Mouse (Mus musculus): Measurements from ENCODE around the gene 6430571L13Rik. TPM values are rescaled to one million over a fixed set of nuclear protein-coding genes. Genes with fewer than 3 reads are reported as not detected.

6430571L13Rik gene
- polyA plus RNA-seq (2011; ENCODE audit: insufficient read depth, insufficient read length, low replicate concordance, missing spikeins): not detected in 2 replicates

DNA sequence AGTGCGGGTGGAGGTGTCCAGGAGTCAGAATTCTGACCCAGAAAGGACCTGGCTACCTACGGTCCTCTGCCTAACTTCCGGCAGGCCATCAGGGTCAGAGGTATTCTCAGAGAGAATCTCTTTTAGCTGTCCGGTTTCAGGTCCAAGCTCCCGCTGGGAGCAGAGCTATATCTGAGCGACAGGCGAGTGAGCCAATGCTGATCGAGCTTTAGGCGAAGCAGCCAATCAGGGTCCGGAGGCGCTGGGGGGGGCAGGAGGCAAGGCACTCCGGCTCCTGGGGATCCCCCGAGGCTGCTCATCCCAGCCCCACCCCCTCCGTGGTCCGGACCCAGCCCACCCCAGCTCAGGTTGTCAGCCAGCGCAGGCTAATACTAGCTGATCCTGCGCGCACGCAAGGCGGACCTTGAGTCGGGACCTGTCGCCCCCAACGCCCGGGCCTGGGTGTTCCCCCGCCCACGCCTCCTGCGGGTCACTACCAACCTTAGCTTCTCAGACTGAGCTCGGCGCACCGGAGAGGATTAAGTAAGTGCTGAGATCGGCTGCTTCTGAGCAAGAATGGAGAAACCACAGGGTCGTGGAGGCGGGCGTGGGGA, at the start of gene 6430571L13Rik:
TSS of gene 6430571L13Rik (plus strand) at position 336 of the 593 bp plus-strand sequence.
- no peaks in the 10 kb centered on the region; the same call in 1 of the 2 replicates for H3K4me1 ChIP-seq (ENCODE audit: control insufficient read depth, insufficient read depth, low read length)

DNA sequence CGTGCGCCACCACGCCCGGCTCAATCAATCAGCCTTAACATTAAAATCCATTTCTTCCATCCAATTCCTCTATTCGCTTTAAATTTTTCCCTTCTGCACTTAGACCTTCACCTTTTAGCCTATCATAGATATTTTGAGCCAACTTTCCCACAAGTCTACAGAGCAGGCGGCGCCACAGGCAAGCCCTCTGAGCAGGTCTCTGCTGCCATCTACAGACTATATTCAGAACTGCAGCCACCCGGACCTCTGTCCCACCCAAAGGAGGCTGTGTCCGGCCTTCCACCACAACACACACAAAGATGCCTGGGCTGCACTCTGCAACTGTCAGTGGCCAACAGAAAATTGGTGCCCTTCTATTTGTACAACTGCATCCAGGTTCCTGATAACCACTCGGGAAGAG, 49.5 kb upstream of the 6430571L13Rik start:
- H3K4me1 ChIP-seq (ENCODE audit: control insufficient read depth, insufficient read depth, low read length): peaks cover 2% of the 10 kb centered on the region
- TF ChIP-seq CTCF (IDR thresholded peaks at IDR 0.05; ENCODE audit: control insufficient read depth, insufficient read depth, low read length): peak; percentile 95
- TF ChIP-seq POLR2A (IDR thresholded peaks at IDR 0.05; ENCODE audit: borderline replicate concordance, control insufficient read depth, low read depth, low read length): no peak
- H3K27ac ChIP-seq (ENCODE audit: control insufficient read depth, insufficient read depth, low read depth, low read length, poor library complexity): no peak overlapping the region
- WGBS: 31% methylated on average over 10 of the region's 10 CpGs
- H3K4me3 ChIP-seq (replicated peaks; ENCODE audit: control insufficient read depth, low read depth, low read length): no peak overlapping the region

More for the DNA sequence above, at the start of gene 6430571L13Rik:
- H3K27ac ChIP-seq (ENCODE audit: control insufficient read depth, insufficient read depth, low read depth, low read length, poor library complexity): no peak within 1 kb of the TSS; the same call in 1 of the 2 replicates
- H3K4me3 ChIP-seq (replicated peaks; ENCODE audit: control insufficient read depth, low read depth, low read length): peak within 1 kb of the TSS; percentile 60
- no peak for TF ChIP-seq CTCF (IDR thresholded peaks at IDR 0.05; ENCODE audit: control insufficient read depth, insufficient read depth, low read length)
- under 1% methylated on average over 34 of the region's 34 CpGs for WGBS

GRCm38 (mm10) chr9:107294249-107294648, 46.2 kb upstream of the 6430571L13Rik start:
- Histone ChIP-seq H3K4me3 (replicated peaks; ENCODE audit: control insufficient read depth, low read depth, low read length) (no peak overlapping the region), H3K4me1 (ENCODE audit: control insufficient read depth, insufficient read depth, low read length) (peaks cover 4% of the 10 kb centered on the region), H3K27ac (ENCODE audit: control insufficient read depth, insufficient read depth, low read depth, low read length, poor library complexity) (no peak overlapping the region)
- 2% methylated on average over 6 of the region's 6 CpGs for WGBS
- TF ChIP-seq CTCF (IDR thresholded peaks at IDR 0.05; ENCODE audit: control insufficient read depth, insufficient read depth, low read length) (peak; percentile 97), POLR2A (IDR thresholded peaks at IDR 0.05; ENCODE audit: borderline replicate concordance, control insufficient read depth, low read depth, low read length) (no peak)

DNA sequence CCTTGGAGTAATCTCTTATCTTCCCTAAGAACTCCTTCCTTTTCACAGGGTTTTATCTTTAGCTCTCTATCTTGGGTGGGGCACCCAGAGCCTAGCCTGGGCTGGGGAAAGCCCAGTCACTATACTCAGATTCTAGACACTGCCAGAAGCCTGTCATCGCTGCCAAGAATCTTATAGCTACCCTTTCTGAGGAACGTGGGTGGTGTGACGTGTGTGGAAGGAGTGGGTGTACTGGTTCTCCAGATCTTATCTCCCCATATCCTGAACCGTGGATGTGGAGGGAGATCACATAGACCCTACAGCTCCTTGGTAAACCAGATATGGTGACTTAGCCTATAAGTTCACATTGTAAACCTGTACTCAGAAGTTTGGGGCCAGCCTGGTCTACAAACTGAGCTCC, 44.8 kb upstream of the 6430571L13Rik start:
- TF ChIP-seq CTCF (IDR thresholded peaks at IDR 0.05; ENCODE audit: control insufficient read depth, insufficient read depth, low read length) (no peak), POLR2A (IDR thresholded peaks at IDR 0.05; ENCODE audit: borderline replicate concordance, control insufficient read depth, low read depth, low read length) (no peak)
- Histone ChIP-seq H3K4me3 (replicated peaks; ENCODE audit: control insufficient read depth, low read depth, low read length) (no peak overlapping the region), H3K27ac (ENCODE audit: control insufficient read depth, insufficient read depth, low read depth, low read length, poor library complexity) (no peak overlapping the region), H3K4me1 (ENCODE audit: control insufficient read depth, insufficient read depth, low read length) (peaks cover 4% of the 10 kb centered on the region)
- 23% methylated on average over 4 of the region's 4 CpGs for WGBS

- Histone ChIP-seq H3K27ac (ENCODE audit: control insufficient read depth, insufficient read depth, low read depth, low read length, poor library complexity) (peak within 1 kb of the TSS; percentile 40), H3K4me1 (ENCODE audit: control insufficient read depth, insufficient read depth, low read length) (peaks cover 5% of the 10 kb centered on the region)
Observed at GRCm38 (mm10) chr9:107296016-107296040, 44.6 kb upstream of the 6430571L13Rik start, which contains the start of gene Cish. Gene Cish, plus strand, starts transcription at chr9:107296026.

DNA sequence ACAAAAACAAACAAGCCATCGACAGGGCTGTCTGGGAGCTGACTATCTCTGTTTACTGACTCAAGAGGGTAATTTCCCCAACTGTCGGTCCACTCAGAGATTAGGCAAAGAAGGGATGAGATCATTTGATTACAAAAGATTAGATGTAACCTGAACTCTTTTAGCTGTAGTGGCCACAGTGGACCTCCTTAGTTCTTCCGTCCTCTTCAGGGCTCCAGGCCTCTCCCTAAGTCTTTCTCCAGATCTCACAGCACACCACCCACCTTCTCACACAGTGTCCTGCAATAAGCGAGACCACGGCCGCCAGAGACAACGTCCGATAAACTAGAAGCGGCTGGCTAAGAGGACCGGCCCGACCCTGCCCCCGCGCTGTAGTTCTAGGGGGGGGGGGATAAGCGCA, 44.4 kb upstream of the 6430571L13Rik start:
- under 1% methylated on average over 14 of the region's 14 CpGs for WGBS
- TF ChIP-seq POLR2A (IDR thresholded peaks at IDR 0.05; ENCODE audit: borderline replicate concordance, control insufficient read depth, low read depth, low read length) (no peak), CTCF (IDR thresholded peaks at IDR 0.05; ENCODE audit: control insufficient read depth, insufficient read depth, low read length) (no peak)
- peak overlapping the region; percentile 40 for H3K27ac ChIP-seq (ENCODE audit: control insufficient read depth, insufficient read depth, low read depth, low read length, poor library complexity)
- peaks cover 7% of the 10 kb centered on the region for H3K4me1 ChIP-seq (ENCODE audit: control insufficient read depth, insufficient read depth, low read length)
- peak overlapping the region; percentile 82 for H3K4me3 ChIP-seq (replicated peaks; ENCODE audit: control insufficient read depth, low read depth, low read length)

More at GRCm38 (mm10) chr9:107296016-107296040, 44.6 kb upstream of the 6430571L13Rik start, which contains the start of gene Cish:
- TF ChIP-seq CTCF (IDR thresholded peaks at IDR 0.05; ENCODE audit: control insufficient read depth, insufficient read depth, low read length) (no peak), POLR2A (IDR thresholded peaks at IDR 0.05; ENCODE audit: borderline replicate concordance, control insufficient read depth, low read depth, low read length) (no peak)
- peak within 1 kb of the TSS; percentile 82 for H3K4me3 ChIP-seq (replicated peaks; ENCODE audit: control insufficient read depth, low read depth, low read length)

- under 1% methylated on average over 31 of the region's 31 CpGs for WGBS
- Histone ChIP-seq H3K27ac (ENCODE audit: control insufficient read depth, insufficient read depth, low read depth, low read length, poor library complexity) (no peak overlapping the region; the same call in 1 of the 2 replicates), H3K4me1 (ENCODE audit: control insufficient read depth, insufficient read depth, low read length) (peaks cover 7% of the 10 kb centered on the region)
Observed at GRCm38 (mm10) chr9:107296501-107296965, 43.9 kb upstream of the 6430571L13Rik start.

GRCm38 (mm10) chr9:107297059-107297458, 43.3 kb upstream of the 6430571L13Rik start:
- 1% methylated on average over 16 of the region's 16 CpGs for WGBS
- H3K27ac ChIP-seq (ENCODE audit: control insufficient read depth, insufficient read depth, low read depth, low read length, poor library complexity): no peak overlapping the region
- peaks cover 7% of the 10 kb centered on the region for H3K4me1 ChIP-seq (ENCODE audit: control insufficient read depth, insufficient read depth, low read length)
- peak overlapping the region; percentile 82 for H3K4me3 ChIP-seq (replicated peaks; ENCODE audit: control insufficient read depth, low read depth, low read length)
- no peak for TF ChIP-seq CTCF (IDR thresholded peaks at IDR 0.05; ENCODE audit: control insufficient read depth, insufficient read depth, low read length)
- TF ChIP-seq POLR2A (IDR thresholded peaks at IDR 0.05; ENCODE audit: borderline replicate concordance, control insufficient read depth, low read depth, low read length): no peak

More at GRCm38 (mm10) chr9:107296501-107296965, 43.9 kb upstream of the 6430571L13Rik start:
- peak overlapping the region; percentile 82 for H3K4me3 ChIP-seq (replicated peaks; ENCODE audit: control insufficient read depth, low read depth, low read length)
- TF ChIP-seq CTCF (IDR thresholded peaks at IDR 0.05; ENCODE audit: control insufficient read depth, insufficient read depth, low read length): 0 out of 2 replicates have a peak, but pooled peaks have one; percentile 1
- TF ChIP-seq POLR2A (IDR thresholded peaks at IDR 0.05; ENCODE audit: borderline replicate concordance, control insufficient read depth, low read depth, low read length): peak; percentile 46; the same call in 1 of the 2 replicates

GRCm38 (mm10) chr9:107297658-107298057, 42.7 kb upstream of the 6430571L13Rik start:
- Histone ChIP-seq H3K4me1 (ENCODE audit: control insufficient read depth, insufficient read depth, low read length) (peaks cover 7% of the 10 kb centered on the region), H3K27ac (ENCODE audit: control insufficient read depth, insufficient read depth, low read depth, low read length, poor library complexity) (no peak overlapping the region), H3K4me3 (replicated peaks; ENCODE audit: control insufficient read depth, low read depth, low read length) (peak overlapping the region; percentile 82)
- no peak for TF ChIP-seq CTCF (IDR thresholded peaks at IDR 0.05; ENCODE audit: control insufficient read depth, insufficient read depth, low read length)
- WGBS: 24% methylated on average over 4 of the region's 4 CpGs
